Mouse (Mus musculus): ENCODE measurements around the gene Wdfy1.

The Wdfy1 gene

GRCm38 (mm10) chr1:79657411-79657810 is 118.5 kb downstream of the Wdfy1 start:
- no peak for DNase-seq (ENCODE audit: low read depth, low spot score)

- DNase-seq (ENCODE audit: low read depth, low spot score), result no peak
These were observed 120.0 kb downstream of the Wdfy1 start for GRCm38 (mm10) chr1:79655819-79656555.

GRCm38 (mm10) chr1:79654948-79655347 is 121.0 kb downstream of the Wdfy1 start:
- no peak for DNase-seq (ENCODE audit: low read depth, low spot score)
